Mouse (Mus musculus) stomach, postnatal 0 days (tissue): Measurements from ENCODE around the gene Slc25a36. TPM values are rescaled to one million over a fixed set of nuclear protein-coding genes. Genes with fewer than 3 reads are reported as not detected.
A peak's percentile ranks its signal among the peaks of the same experiment; 100 is the strongest.

Source experiments
- ATAC-seq: fragments of 200-750 bp; cut with Nextera tagmentation; 2 replicates; pipeline ENCODE4 v1.8.0; 2017; ENCODE audit not compliant: low FRiP score, low TSS enrichment
- DNase-seq: peaks from one replicate; pipeline ENCODE4 v3.0.0-alpha.2; 2016; ENCODE audit warnings: low spot score
- H3K27ac ChIP-seq: fragments of 300-500 bp; sonication (generic); replicated peaks from 2 replicates; pipeline ENCODE4 v1.5.1; 2014; ENCODE audit warnings: mild to moderate bottlenecking, control low read depth
- H3K27me3 ChIP-seq: fragments of 300-500 bp; sonication (generic); 2 replicates; pipeline ENCODE4 v1.6.1; 2014; ENCODE audit warnings: low read length; ENCODE audit not compliant: control insufficient read depth, insufficient read depth
- H3K36me3 ChIP-seq: fragments of 300-500 bp; sonication (generic); 2 replicates; pipeline ENCODE4 v1.6.1; 2014; ENCODE audit warnings: low read length, mixed read lengths; ENCODE audit not compliant: control insufficient read depth, insufficient read depth
- H3K4me1 ChIP-seq: fragments of 300-500 bp; sonication (generic); replicated peaks from 2 replicates; pipeline ENCODE4 v1.6.1; 2014; ENCODE audit warnings: antibody characterized with exemption; ENCODE audit not compliant: control insufficient read depth, insufficient read depth
- H3K4me2 ChIP-seq: fragments of 300-500 bp; sonication (generic); replicated peaks from 2 replicates; pipeline ENCODE4 v1.6.1; 2014; ENCODE audit warnings: low read depth, mild to moderate bottlenecking, control low read depth, moderate library complexity
- H3K4me3 ChIP-seq: fragments of 300-500 bp; sonication (generic); 2 replicates; pipeline ENCODE4 v1.5.1; 2014; ENCODE audit warnings: low read depth, low read length, control low read depth
- H3K9ac ChIP-seq: fragments of 300-500 bp; sonication (generic); 2 replicates; pipeline ENCODE4 v1.6.1; 2014; ENCODE audit warnings: mild to moderate bottlenecking, low read length, control low read depth, mixed read lengths
- H3K9me3 ChIP-seq: fragments of 300-500 bp; sonication (generic); 2 replicates; pipeline ENCODE4 v1.6.1; 2016; ENCODE audit warnings: low read length; ENCODE audit not compliant: control insufficient read depth
- CTCF ChIP-seq: IDR thresholded peaks from 2 replicates; pipeline ENCODE4 v1.5.1; 2016; ENCODE audit warnings: antibody characterized with exemption, low read depth, mild to moderate bottlenecking, moderate library complexity
- EP300 ChIP-seq: optimal IDR thresholded peaks from 2 replicates; pipeline ENCODE3; 2016; ENCODE audit warnings: antibody characterized with exemption
- WGBS: fragments of 180-500 bp; shearing (Covaris S2); extraction: QIAGEN DNeasy Blood & Tissue Kit; methylation state at CpG from one replicate; pipeline ENCODE4 v1.1.7; 2014; 5-methylcytosine and 5-hydroxymethylcytosine counted together
- polyA plus RNA-seq: library from polyadenylated mRNA; unstranded; fragments of >200 nt; fragmentation: Nextera tagmentation; extraction: Ambion mirVana; gene quantifications from 2 replicates; pipeline ENCODE4 v1.2.1, GENCODE M21; 2015

Slc25a36 gene
- polyA plus RNA-seq, 1 experiment from 2014 or later, result 26.3 TPM

DNA sequence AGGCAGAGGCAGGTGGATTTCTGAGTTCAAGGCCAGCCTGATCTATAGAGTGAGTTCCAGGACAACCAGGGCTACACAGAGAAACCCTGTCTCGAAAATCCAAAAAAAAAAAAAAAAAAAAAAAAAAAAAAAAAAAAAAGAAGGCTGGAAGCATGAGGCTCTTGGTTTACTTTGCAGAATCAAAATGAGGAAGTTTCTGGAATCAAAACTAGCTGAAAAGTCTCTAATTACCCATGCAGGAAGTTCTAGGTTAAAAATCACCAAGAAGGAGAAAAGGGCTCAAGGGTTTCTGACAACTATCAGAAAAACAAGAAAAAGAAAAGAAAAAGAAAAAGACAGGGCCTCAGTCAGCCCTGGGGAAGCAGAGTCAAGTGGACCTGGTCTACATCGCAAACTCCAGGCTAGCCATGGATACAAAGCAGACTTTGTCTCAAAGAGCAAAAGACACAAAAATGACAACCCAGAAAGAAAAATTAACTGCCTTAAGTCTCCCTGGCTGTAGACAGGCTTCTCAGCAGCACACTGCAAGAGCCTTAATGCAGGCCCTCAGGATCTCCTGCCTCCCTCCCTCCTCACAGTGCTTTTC, 5.5 kb downstream of the Slc25a36 start:
- no peak for TF ChIP-seq CTCF
- no peak for TF ChIP-seq EP300
- DNase-seq (no peak), ATAC-seq (no peak)
- Histone ChIP-seq H3K27me3 (no peaks in the 10 kb centered on the region), H3K36me3 (no peaks in the 10 kb centered on the region), H3K9me3 (no peaks in the 10 kb centered on the region), H3K9ac (no peak overlapping the region), H3K4me1 (peaks cover 6% of the 10 kb centered on the region; the same call in 1 of the 2 replicates), H3K4me3 (no peak overlapping the region), H3K27ac (0 out of 2 replicates have a peak overlapping the region, but pooled peaks have one; percentile 2), H3K4me2 (no peak overlapping the region)
- WGBS, result 65% methylated on average over 2 of the region's 2 CpGs

DNA sequence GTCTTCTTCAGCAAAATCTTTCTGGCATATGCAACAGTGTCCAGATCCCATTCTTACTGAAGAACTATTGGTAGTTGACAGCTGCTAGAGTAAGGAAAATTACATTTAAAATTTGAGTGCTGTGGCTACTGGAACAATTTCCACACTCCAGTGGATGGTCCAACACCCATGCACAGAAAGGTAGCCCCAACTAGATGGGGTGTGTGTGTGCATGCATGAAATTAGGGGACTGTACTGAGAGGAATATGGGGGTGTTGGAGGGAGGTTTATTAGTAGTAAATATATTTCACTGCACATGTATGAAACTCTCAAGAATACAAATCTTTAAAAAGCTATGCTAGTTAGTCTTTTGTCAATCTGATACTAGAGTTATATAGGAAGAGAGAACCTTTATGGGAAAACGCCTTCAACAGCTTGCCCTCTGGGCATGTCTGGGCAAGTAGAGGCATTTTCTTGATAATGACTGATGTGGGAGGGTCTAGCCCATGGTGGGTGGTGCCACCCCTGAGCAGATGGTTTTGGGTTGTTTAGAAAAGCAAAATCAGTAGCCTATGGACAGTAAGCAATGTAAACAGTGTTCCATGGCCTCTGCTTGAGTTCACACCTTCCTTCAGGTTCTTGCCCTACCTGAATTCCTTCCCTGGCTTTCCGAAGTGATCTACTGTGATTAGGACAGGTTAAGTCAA, 7.4 kb downstream of the Slc25a36 start:
- Histone ChIP-seq H3K9me3 (no peaks in the 10 kb centered on the region), H3K4me2 (no peak overlapping the region), H3K4me1 (no peaks in the 10 kb centered on the region), H3K9ac (no peak overlapping the region), H3K27ac (no peak overlapping the region), H3K4me3 (no peak overlapping the region), H3K36me3 (no peaks in the 10 kb centered on the region), H3K27me3 (no peaks in the 10 kb centered on the region)
- 55% methylated on average over 2 of the region's 2 CpGs for WGBS
- ATAC-seq (peak; percentile 78; the same call in 1 of the 2 replicates), DNase-seq (peak; percentile 23)
- TF ChIP-seq EP300 (no peak), CTCF (no peak)

DNA sequence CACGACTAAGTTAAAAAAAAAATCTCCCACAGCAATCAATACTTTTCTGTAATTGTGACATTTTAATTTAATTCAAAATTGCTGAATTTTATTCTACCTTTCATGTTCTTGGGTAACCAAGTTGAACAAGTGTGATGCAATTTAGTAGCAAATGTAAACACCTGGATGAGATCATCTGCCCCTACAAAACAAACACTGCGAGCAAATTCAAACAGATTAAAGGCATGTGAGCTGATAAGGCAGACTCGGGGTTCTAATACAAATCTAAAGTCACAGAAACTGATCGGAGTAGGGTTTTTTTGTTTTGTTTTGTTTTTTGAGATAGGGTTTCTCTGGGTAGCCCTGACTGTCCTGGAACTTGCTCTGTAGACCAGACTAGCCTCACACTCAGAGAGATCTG, 12.0 kb downstream of the Slc25a36 start:
- Histone ChIP-seq H3K27ac (no peak overlapping the region), H3K9me3 (no peaks in the 10 kb centered on the region), H3K4me3 (no peak overlapping the region), H3K4me1 (no peaks in the 10 kb centered on the region), H3K9ac (no peak overlapping the region), H3K27me3 (no peaks in the 10 kb centered on the region), H3K4me2 (no peak overlapping the region), H3K36me3 (peaks cover 5% of the 10 kb centered on the region; the same call in 1 of the 2 replicates)
- peak; percentile 73 for ATAC-seq
- no peak for DNase-seq
- WGBS, result 41% methylated on average over 4 of the region's 4 CpGs
- TF ChIP-seq EP300 (no peak), CTCF (no peak)

DNA sequence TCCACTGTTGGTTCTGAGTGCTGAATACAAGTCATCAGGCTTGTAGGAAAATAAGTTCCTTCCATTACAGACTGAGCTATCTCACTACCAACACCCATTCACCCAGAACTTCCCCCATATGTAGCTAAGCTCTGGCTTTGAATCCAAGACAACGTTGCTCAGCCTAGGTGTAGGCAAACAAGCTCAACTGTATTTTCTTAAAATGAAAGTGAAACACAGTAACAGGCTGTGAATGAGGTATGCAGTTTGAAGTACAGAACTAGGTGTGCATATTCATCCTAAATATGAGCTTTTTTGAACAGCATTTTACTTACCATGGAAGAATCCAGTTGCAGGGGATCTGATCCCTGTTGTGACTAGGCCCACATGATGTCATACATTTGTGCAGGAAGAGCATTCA, 14.8 kb downstream of the Slc25a36 start:
- TF ChIP-seq CTCF (no peak), EP300 (no peak)
- H3K9ac ChIP-seq, result no peak overlapping the region
- H3K4me1 ChIP-seq, result no peaks in the 10 kb centered on the region
- WGBS, result 78% methylated on average over 1 of the region's 1 CpGs
- H3K9me3 ChIP-seq, result no peaks in the 10 kb centered on the region
- H3K4me2 ChIP-seq, result no peak overlapping the region
- no peak overlapping the region for H3K4me3 ChIP-seq
- ATAC-seq (no peak), DNase-seq (no peak)
- no peaks in the 10 kb centered on the region for H3K27me3 ChIP-seq
- H3K27ac ChIP-seq, result no peak overlapping the region
- H3K36me3 ChIP-seq, result peaks cover 9% of the 10 kb centered on the region; the same call in 1 of the 2 replicates

DNA sequence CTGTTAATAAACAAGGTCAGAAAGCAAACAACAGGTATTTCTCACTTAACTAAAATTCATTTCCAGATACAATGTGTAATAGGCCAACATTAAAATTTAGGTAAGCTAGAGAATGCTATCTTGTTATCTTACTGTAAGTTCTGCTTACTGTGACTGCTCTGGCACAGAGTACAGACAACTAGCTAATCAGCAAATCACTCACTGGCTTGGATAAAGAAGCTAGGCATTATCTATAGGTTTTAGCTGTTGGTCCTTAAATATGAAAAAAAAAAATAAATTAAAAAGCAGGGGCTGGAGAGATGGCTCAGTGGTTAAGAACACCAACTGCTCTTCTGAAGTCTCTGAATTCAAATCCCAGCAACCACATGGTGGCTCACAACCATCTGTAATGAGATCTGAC, 23.1 kb downstream of the Slc25a36 start:
- DNase-seq, result no peak
- Histone ChIP-seq H3K36me3 (peaks cover 9% of the 10 kb centered on the region), H3K27ac (no peak overlapping the region), H3K27me3 (no peaks in the 10 kb centered on the region), H3K9ac (no peak overlapping the region), H3K4me2 (no peak overlapping the region), H3K4me1 (no peaks in the 10 kb centered on the region), H3K9me3 (no peaks in the 10 kb centered on the region), H3K4me3 (no peak overlapping the region)
- ATAC-seq, result no peak
- TF ChIP-seq CTCF (no peak), EP300 (no peak)

DNA sequence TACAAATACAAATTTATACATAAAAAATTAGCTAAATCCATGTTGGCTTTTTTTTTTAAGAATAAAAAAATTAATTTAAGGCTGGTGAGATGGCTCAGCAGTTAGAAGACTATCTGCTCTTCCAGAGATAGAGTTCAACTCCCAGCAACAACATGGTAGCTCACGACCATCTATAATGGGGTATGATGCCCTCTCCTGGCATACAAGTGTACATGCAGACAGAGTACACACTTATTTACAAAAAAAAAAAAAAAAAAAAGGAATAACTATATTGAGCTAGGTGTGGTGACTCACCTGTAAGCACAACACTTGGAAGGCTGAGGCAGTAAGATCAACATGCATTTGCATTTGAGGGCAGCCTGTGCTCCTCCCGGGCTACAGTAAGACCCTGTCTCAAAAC, 26.3 kb downstream of the Slc25a36 start:
- Histone ChIP-seq H3K4me1 (no peaks in the 10 kb centered on the region), H3K4me3 (no peak overlapping the region), H3K9ac (no peak overlapping the region), H3K36me3 (peaks cover 9% of the 10 kb centered on the region; the same call in 1 of the 2 replicates), H3K9me3 (no peaks in the 10 kb centered on the region), H3K27me3 (no peaks in the 10 kb centered on the region), H3K4me2 (no peak overlapping the region), H3K27ac (no peak overlapping the region)
- ATAC-seq (no peak), DNase-seq (no peak)
- TF ChIP-seq CTCF (peak; percentile 38; the same call in 1 of the 2 replicates), EP300 (no peak)
- 87% methylated on average over 2 of the region's 2 CpGs for WGBS
